Mouse (Mus musculus) midbrain, postnatal 0 days (tissue): ENCODE data around the gene Kmt2d. TPM values are rescaled to one million over a fixed set of nuclear protein-coding genes. Genes with fewer than 3 reads are reported as not detected.

Experiments used
- ATAC-seq: fragments of 200-750 bp; cut with Nextera tagmentation; 2 replicates; pipeline ENCODE4 v1.8.0; 2017; ENCODE audit warnings: moderate number of reproducible peaks, mild to moderate bottlenecking, moderate TSS enrichment, moderate library complexity; ENCODE audit not compliant: low FRiP score
- DNase-seq: peaks from one replicate; pipeline ENCODE4 v3.0.0-alpha.2; 2015; ENCODE audit warnings: low spot score
- H3K27ac ChIP-seq: fragments of 300-500 bp; sonication (generic); 2 replicates; pipeline ENCODE4 v1.5.1; 2014; ENCODE audit warnings: low read depth, mild to moderate bottlenecking, low read length, mixed read lengths
- H3K27me3 ChIP-seq: fragments of 300-500 bp; sonication (generic); 2 replicates; pipeline ENCODE4 v1.6.1; 2014; ENCODE audit warnings: low read length, control low read depth, mixed read lengths; ENCODE audit not compliant: insufficient read depth
- H3K36me3 ChIP-seq: fragments of 300-500 bp; sonication (generic); 2 replicates; pipeline ENCODE4 v1.6.1; 2014; ENCODE audit warnings: low read length, control low read depth, mixed read lengths; ENCODE audit not compliant: insufficient read depth
- H3K4me1 ChIP-seq: fragments of 300-500 bp; sonication (generic); 2 replicates; pipeline ENCODE4 v1.6.1; 2014; ENCODE audit warnings: mild to moderate bottlenecking, control low read depth, antibody characterized with exemption, low read length, mixed read lengths; ENCODE audit not compliant: insufficient read depth
- H3K4me2 ChIP-seq: fragments of 300-500 bp; sonication (generic); 2 replicates; pipeline ENCODE4 v1.6.1; 2014; ENCODE audit warnings: low read depth, mild to moderate bottlenecking, low read length, mixed read lengths; ENCODE audit not compliant: poor library complexity, severe bottlenecking
- H3K4me3 ChIP-seq: fragments of 300-500 bp; sonication (generic); 2 replicates; pipeline ENCODE4 v1.5.1; 2014; ENCODE audit warnings: low read depth, mild to moderate bottlenecking, low read length, moderate library complexity
- H3K9ac ChIP-seq: fragments of 300-500 bp; sonication (generic); replicated peaks from 2 replicates; pipeline ENCODE4 v1.6.1; 2014; ENCODE audit warnings: mild to moderate bottlenecking, low read length, moderate library complexity, mixed read lengths; ENCODE audit not compliant: poor library complexity, severe bottlenecking
- H3K9me3 ChIP-seq: fragments of 300-500 bp; sonication (generic); 2 replicates; pipeline ENCODE4 v1.6.1; 2016; ENCODE audit warnings: low read length, control low read depth
- CTCF ChIP-seq: IDR thresholded peaks from 2 replicates; pipeline ENCODE4 v1.5.1; 2016; ENCODE audit warnings: antibody characterized with exemption, mild to moderate bottlenecking
- WGBS: fragments of 180-500 bp; shearing (Covaris S2); extraction: QIAGEN DNeasy Blood & Tissue Kit; methylation state at CpG from one replicate; pipeline ENCODE4 v1.1.7; 2014; 5-methylcytosine and 5-hydroxymethylcytosine counted together
- polyA plus RNA-seq: library from polyadenylated mRNA; unstranded; fragments of >200 nt; fragmentation: Nextera tagmentation; extraction: Ambion mirVana; gene quantifications from 2 replicates; pipeline ENCODE4 v1.2.1, GENCODE M21; 2015
- total RNA-seq: library from RNA; depleted of rRNA; stranded (reverse); fragments of >200 nt; gene quantifications from 2 replicates; pipeline ENCODE4 v1.2.3, GENCODE M21; 2014

Gene Kmt2d
- total and polyA plus RNA-seq, 2 experiments from 2014 or later: 7.7 to 32.5 TPM

DNA sequence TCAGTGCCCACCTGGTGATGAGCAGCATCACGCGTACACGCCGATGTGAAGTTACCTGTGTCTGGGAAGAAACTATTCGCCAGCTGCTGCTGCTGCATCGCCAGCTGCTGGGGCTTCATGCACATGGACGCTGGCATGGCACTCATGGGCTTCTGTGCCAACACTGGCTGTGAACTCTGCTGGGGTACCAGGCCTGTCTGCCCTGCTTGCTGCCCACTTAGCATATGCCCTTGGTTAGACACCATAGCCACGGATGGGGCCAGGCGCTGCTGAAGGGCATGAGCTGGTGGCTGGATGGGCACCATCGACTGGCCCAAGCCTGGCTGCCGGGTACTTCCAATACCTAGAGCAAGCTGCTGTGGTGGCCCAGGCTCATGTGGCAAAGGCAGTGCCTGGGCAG, 21.8 kb downstream of the Kmt2d start:
- no peak for TF ChIP-seq CTCF
- H3K36me3 ChIP-seq: peaks cover 92% of the 10 kb centered on the region
- H3K4me3 ChIP-seq: no peak overlapping the region
- no peaks in the 10 kb centered on the region for H3K9me3 ChIP-seq
- H3K27ac ChIP-seq: no peak overlapping the region
- no peak overlapping the region for H3K4me2 ChIP-seq
- no peak overlapping the region for H3K9ac ChIP-seq
- 98% methylated on average over 11 of the region's 11 CpGs for WGBS
- H3K27me3 ChIP-seq: no peaks in the 10 kb centered on the region
- DNase-seq (no peak), ATAC-seq (no peak)
- no peaks in the 10 kb centered on the region for H3K4me1 ChIP-seq

DNA sequence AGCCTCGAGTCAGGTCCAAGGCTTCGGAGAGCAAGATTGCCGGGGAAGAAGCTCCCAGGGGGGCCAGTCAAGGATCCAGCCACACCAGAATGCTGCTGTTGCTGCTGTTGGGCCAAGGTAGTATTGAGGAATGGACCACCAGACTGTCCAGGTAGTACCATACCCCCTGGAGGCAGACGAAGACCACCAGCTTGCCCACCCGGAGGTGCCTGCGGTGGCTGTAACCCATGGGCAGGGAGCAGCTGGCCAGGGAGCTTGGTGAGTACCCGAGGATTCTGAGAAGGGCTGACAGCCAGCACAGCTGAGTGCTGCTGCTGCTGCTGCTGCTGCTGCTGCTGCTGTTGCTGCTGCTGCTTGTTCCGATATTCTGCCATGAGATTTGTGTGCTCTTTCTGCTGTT, 24.9 kb downstream of the Kmt2d start:
- Histone ChIP-seq H3K4me1 (no peaks in the 10 kb centered on the region), H3K9me3 (no peaks in the 10 kb centered on the region), H3K4me2 (no peak overlapping the region), H3K36me3 (peaks cover 91% of the 10 kb centered on the region), H3K9ac (no peak overlapping the region), H3K27me3 (no peaks in the 10 kb centered on the region), H3K4me3 (no peak overlapping the region), H3K27ac (no peak overlapping the region)
- ATAC-seq: no peak
- no peak for DNase-seq
- WGBS: 87% methylated on average over 8 of the region's 8 CpGs
- TF ChIP-seq CTCF: no peak

DNA sequence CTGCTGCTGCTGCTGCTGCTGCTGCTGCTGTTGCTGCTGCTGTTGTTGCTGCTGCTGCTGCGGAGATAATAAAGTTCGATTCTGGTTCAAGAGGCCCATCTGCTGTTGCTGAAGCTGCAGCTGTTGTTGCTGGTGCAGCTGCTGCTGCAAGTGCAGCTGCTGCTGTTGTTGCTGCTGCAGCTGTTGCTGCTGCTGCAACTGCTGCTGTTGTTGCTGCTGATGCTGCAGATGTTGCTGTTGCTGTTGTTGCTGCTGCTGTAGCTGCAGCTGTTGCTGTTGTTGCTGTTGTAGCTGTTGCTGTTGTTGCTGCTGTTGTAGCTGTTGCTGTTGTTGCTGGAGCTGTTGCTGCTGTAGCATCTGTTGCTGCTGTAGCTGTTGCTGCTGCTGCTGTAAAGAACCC, 25.9 kb downstream of the Kmt2d start:
- H3K9me3 ChIP-seq: no peaks in the 10 kb centered on the region
- no peak for ATAC-seq
- no peak for TF ChIP-seq CTCF

DNA sequence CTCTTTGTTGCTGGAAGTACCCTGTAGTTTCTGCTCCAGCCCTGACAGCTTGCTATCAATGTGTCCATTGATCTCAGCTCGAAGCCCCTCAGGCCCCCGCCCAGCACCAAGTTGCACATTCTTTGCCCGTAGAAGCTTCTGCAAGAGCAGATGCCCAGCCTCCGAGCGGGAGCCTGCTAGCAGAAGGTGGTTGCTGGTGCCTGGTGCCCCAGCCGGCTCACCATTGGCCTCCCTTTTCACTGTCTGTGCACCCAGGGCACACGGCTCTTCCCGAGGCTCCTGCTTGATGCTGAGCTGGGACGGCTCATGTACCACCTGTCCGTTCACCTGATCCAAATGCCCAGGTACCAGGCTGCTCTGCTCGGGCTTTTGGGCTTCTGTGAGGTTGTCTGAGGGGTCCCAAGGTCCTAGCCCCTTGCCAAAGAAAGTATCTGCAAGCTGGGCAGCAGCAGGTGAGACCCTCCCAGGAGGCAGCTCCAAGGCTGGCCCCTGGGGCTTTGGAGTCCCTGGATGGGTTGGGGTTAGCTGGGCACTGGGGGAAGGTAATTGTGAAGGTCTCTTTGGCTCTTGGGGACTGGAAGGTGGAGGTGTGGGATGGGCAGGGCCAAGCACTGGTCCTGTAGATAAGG, 27.3 kb downstream of the Kmt2d start:
- H3K9me3 ChIP-seq: no peaks in the 10 kb centered on the region
- no peak overlapping the region for H3K27ac ChIP-seq
- H3K27me3 ChIP-seq: no peaks in the 10 kb centered on the region
- DNase-seq (no peak), ATAC-seq (no peak)
- no peaks in the 10 kb centered on the region for H3K4me1 ChIP-seq
- H3K36me3 ChIP-seq: peaks cover 91% of the 10 kb centered on the region
- H3K9ac ChIP-seq: no peak overlapping the region
- 94% methylated on average over 11 of the region's 11 CpGs for WGBS
- no peak for TF ChIP-seq CTCF
- H3K4me3 ChIP-seq: no peak overlapping the region
- H3K4me2 ChIP-seq: no peak overlapping the region

More for the DNA sequence above, 25.9 kb downstream of the Kmt2d start:
- Histone ChIP-seq H3K9ac (no peak overlapping the region), H3K4me2 (no peak overlapping the region), H3K27me3 (no peaks in the 10 kb centered on the region), H3K27ac (no peak overlapping the region), H3K4me3 (no peak overlapping the region), H3K36me3 (peaks cover 90% of the 10 kb centered on the region), H3K4me1 (no peaks in the 10 kb centered on the region)
- DNase-seq: no peak
- 96% methylated on average over 2 of the region's 2 CpGs for WGBS

DNA sequence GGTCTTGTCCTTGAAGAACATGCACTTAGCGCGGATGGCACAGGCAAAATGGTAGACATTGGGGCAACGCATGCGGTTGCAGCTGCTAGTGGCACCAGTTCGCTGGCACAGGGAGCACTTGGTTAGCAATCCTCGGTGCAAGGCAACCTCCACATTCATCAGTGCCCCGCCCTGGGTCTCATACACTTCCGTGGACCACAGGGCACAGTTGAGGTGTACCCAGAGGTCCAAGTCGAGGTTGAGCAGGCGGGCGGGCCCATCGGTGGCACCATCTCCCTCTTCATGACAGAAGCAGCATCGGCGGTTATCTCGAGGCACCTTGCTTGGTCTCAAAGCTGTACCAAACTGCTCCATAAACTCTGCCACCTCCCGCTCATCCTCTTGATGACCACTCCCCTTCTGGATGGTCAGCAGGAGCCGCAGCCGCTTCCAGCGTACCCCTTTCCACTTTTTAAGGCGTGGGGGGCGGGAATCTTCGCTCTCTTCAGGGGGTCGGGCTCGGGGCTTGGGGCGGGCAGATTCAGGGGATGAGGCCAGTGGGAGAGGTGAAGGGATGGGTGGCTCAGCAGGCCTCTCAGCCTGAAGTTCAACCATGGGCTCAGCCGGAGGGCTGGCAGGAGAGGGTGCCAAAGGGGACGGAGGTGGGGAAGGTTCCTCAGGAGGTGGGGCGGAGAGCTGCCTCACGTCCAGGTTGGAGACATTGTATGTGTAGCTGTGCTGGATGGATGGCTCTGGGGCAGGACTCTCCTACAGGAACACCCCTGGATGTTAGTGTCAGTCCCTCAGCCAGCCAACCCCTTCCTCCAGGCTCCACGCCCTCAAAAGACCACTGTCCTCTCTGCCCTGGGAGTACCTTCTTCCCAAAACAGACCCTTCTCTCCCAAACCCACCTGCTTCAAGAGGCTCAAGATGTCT, 31.1 kb downstream of the Kmt2d start:
- WGBS: 95% methylated on average over 30 of the region's 30 CpGs
- H3K9ac ChIP-seq: no peak overlapping the region
- DNase-seq: no peak
- H3K27me3 ChIP-seq: no peaks in the 10 kb centered on the region
- H3K9me3 ChIP-seq: no peaks in the 10 kb centered on the region
- no peak overlapping the region for H3K4me2 ChIP-seq
- no peaks in the 10 kb centered on the region for H3K4me1 ChIP-seq
- H3K27ac ChIP-seq: no peak overlapping the region
- H3K36me3 ChIP-seq: peaks cover 92% of the 10 kb centered on the region
- no peak for ATAC-seq
- no peak overlapping the region for H3K4me3 ChIP-seq
- no peak for TF ChIP-seq CTCF

DNA sequence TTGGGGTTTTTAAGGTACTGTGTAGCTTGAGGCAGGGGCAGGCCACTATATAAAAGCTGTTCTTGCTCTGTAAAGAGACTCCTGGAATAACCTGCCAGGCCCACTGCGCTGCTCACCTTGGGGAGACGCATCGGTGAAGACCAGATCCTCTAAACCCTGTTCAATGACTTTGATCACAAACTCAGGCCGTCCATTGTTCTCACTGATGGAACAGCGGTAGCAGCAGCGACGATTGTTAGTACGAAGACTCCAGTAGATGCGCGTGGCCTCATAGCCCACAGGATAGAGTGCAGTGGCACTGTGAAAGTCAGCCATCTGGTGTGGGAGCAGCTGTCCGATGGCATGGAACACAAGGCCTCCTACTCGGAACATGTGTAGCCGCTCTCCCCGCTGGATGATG, 31.8 kb downstream of the Kmt2d start:
- no peak overlapping the region for H3K4me2 ChIP-seq
- no peak for ATAC-seq
- H3K9ac ChIP-seq: no peak overlapping the region
- H3K27ac ChIP-seq: no peak overlapping the region
- H3K9me3 ChIP-seq: no peaks in the 10 kb centered on the region
- H3K36me3 ChIP-seq: peaks cover 92% of the 10 kb centered on the region
- no peak overlapping the region for H3K4me3 ChIP-seq
- DNase-seq: no peak
- no peak for TF ChIP-seq CTCF
- H3K27me3 ChIP-seq: no peaks in the 10 kb centered on the region
- 93% methylated on average over 14 of the region's 14 CpGs for WGBS
- H3K4me1 ChIP-seq: no peaks in the 10 kb centered on the region
